Mouse (Mus musculus) gastrocnemius, postnatal 25 days (tissue): ENCODE results near the gene Gm20920. TPM values are rescaled to one million over a fixed set of nuclear protein-coding genes. Genes with fewer than 3 reads are reported as not detected.
"Not testable (repeated sequence)": the region's sequence is repeated elsewhere in the genome, so short reads cannot be mapped to it uniquely, and the experiment has no call there.

Source experiments
- DNase-seq: peaks from one replicate; pipeline ENCODE4 v3.0.0; 2022
- long read RNA-seq, 2 experiments: library from polyadenylated mRNA; stranded (forward); transcript quantifications; one replicate each; pipeline ENCODE4 v2.0.0; 2021
- total RNA-seq, 2 experiments: library from RNA; stranded (reverse); gene quantifications; 1 replicate in 1 of 2; 2 replicates in 1 of 2; pipeline ENCODE4 v1.2.3; 2021

Gm20920 gene
- not detected for total RNA-seq
- long read RNA-seq, experiment 1: 0 reads
- long read RNA-seq, experiment 2: 0 reads

GRCm38 (mm10) chrY:51851820-51852219 is at the start of gene Gm20920:
TSS of gene Gm20920 (plus strand) at chrY:51852120.
- DNase-seq: not testable (repeated sequence)
